Mouse (Mus musculus): ENCODE measurements around the gene Uqcrc2. TPM values are rescaled to one million over a fixed set of nuclear protein-coding genes. Genes with fewer than 3 reads are reported as not detected.

Uqcrc2 gene
- total RNA-seq (2021): 100 to 1,000 TPM; 238 to 251 TPM
- long read RNA-seq, experiment 1, transcript Uqcrc2-201 (14 exons, 1,896 nt): major isoform, 283 of 302 reads
- long read RNA-seq, experiment 1, partial matches to known transcripts: 2 of 302 reads
- long read RNA-seq, experiment 1, other reads (novel, unspliced or antisense): 17 of 302 reads
- long read RNA-seq, experiment 2, transcript Uqcrc2-201 (14 exons, 1,896 nt): major isoform, 177 of 194 reads
- long read RNA-seq, experiment 2, partial matches to known transcripts: 6 of 194 reads
- long read RNA-seq, experiment 2, other reads (novel, unspliced or antisense): 11 of 194 reads

DNA sequence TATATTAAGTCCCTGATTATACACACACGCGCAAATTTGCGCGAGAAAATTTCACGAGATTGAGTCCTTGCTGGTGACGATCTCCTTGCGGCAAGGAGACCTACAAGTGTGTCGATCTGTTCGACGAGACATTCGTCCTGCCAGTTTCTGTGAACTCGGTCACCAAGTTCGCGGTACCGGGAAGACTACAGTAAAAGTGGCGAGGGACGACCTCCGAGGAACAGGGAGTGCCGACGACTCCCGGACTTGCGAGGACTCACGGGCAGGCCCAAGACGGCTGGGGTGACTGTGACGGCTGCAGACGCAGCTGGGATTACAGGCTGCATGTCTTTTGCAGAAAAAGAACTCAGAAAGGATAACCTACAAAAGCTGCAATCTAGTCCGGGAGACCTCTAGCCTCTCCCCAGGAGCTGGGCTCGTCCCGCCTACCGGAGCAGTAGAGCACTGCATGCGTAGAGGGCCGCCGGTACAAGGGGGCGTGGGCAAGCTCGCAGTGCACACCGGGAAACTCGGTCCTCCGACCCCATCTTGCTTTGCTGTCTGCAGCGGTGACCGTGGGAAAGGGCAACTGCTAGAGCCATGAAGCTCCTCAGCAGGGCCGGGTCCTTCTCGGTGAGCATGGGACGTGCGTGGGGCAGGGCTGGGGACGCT is at the start of gene Uqcrc2:
TSS of gene Uqcrc2 (plus strand) at position 466 of the 651 bp plus-strand sequence.
- intact Hi-C loops (cut with DNase I): no loop called here

GRCm38 (mm10) chr7:120597203-120597743 is 37.7 kb upstream of the Uqcrc2 start:
- intact Hi-C loops (cut with DNase I): no loop called here

More for the DNA sequence above, at the start of gene Uqcrc2:
- peak; percentile 80 to 87 for DNase-seq (ENCODE audit: low spot score in 2 of 2)

GRCm38 (mm10) chr7:120597744-120598243 is 37.2 kb upstream of the Uqcrc2 start:
- DNase-seq (ENCODE audit: low spot score in 2 of 2): peak in 1 of 2 experiments; percentile 13
- intact Hi-C loops (cut with DNase I): no loop called here

More at GRCm38 (mm10) chr7:120597203-120597743, 37.7 kb upstream of the Uqcrc2 start:
- DNase-seq (ENCODE audit: low spot score in 2 of 2): no peak

DNA sequence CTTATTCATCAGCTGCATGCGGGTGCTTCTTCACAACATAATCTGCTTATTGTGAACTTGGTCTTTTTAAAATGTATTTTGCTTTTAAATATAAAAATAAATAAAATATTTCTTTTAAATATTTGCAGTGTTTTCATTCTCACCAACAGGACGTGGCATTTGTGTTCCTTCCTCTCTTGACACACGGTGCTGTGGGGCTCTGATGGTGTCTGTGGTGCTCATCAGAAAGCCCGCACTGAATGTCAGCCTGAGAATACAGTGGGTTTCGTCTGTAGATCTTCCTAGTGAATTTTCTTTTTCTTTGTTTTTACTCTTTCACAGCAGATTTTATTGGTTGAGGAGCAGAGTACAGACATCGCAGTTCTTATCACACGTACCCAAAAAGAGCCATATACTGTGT is 36.6 kb upstream of the Uqcrc2 start:
- DNase-seq (ENCODE audit: low spot score in 2 of 2): no peak
- intact Hi-C loops (cut with DNase I): no loop called here

DNA sequence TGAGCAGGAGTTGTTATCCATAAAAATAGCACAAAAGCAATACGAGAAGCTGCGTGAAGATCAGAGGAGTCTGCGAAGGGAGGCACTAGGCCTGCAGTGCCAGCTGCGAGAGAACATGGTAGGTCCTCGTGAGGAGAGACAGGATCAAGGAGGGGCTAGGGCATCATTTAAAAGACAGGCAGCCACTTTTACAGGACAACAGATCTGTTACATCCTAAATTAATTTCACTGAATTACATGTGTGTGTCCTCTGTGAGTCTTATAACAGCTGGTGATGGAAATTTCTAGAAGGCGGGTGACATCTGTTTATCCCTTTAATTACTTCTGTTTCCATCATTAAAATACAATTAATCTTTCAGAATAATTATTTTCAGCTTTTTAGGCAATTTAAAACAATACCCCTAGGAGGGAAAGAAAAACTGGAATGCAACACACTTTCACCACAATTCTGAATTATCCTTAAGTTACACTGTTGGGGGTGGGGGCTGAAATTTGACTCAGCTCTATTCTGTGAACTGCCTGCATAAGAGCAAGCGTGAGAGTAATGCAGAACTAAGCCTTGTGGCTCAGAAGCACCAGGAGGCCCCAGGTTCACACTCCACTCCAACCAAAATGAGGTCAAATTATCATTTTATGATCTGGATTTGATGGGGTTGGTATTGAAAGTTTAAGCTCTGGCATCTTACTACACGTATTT is 14.8 kb upstream of the Uqcrc2 start:
- no peak for DNase-seq (ENCODE audit: low spot score in 2 of 2)
- intact Hi-C loops (cut with DNase I): no loop called here

DNA sequence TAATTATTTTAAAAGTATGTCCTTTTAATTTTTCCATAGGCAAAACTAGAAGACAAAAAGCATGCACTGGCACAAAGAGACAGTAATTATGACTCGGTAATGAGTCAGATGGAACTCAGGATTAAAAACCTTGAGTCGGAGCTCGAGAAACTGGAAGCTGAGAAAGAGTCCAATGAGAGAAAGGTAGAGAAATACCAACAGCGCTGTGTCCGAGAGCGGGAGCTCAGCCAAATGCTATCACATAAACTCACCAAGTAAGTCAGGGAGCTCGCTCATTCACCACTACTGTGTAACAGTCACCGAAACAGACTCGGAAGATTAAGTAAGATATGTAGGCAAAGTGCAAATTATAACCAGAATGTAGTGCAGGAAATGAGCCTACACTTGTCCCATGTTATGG is 14.1 kb upstream of the Uqcrc2 start:
- intact Hi-C loops (cut with DNase I): no loop called here
- DNase-seq (ENCODE audit: low spot score in 2 of 2): no peak

GRCm38 (mm10) chr7:120632518-120632917 is 2.5 kb upstream of the Uqcrc2 start:
- DNase-seq (ENCODE audit: low spot score in 2 of 2): peak; percentile 40 to 67
- intact Hi-C loops (cut with DNase I): no loop called here

DNA sequence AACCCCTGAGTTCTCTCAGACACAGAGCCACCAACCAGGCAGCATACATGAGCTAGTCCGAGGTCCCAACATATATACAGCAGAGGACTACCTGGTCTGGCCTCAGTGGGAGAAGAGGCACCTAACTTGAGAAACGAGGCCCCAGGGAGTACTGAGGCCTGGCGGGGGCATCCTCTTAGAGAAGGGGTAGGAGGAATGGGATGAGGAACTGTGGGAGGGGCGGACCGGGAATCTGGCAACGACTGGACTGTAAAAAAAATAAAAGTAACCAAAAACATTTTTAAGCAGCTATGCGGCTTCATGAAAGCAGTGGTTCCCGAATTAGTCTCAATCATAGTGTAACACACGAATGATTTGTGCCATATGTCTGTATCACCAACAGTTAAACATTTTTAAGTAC is 675 bp upstream of the Uqcrc2 start:
- intact Hi-C loops (cut with DNase I): no loop called here
- no peak for DNase-seq (ENCODE audit: low spot score in 2 of 2)

- intact Hi-C loops (cut with DNase I): no loop called here
Observed at GRCm38 (mm10) chr7:120635362-120635781, 396 bp downstream of the Uqcrc2 start.

DNA sequence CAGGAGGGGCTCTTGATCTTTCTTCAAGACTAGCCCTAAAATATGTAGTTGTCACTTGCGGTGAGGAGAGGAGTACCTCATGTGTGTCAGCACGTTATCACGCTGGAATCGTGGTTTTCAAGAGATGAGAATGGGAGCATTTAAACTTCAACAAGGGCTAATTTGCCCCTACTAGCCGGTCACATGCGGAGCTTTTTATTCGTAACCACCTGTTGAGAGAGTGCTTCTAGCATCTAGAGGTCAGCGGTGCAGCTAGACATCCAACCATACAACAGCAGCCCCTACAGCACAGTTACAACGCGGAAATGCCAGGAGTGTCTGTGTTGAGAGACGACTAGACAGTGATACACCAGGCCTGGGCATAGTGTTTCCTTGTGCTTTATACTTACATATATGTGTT is 845 bp downstream of the Uqcrc2 start:
- intact Hi-C loops (cut with DNase I): no loop called here
- no peak for DNase-seq (ENCODE audit: low spot score in 2 of 2)

More at GRCm38 (mm10) chr7:120635362-120635781, 396 bp downstream of the Uqcrc2 start:
- DNase-seq (ENCODE audit: low spot score in 2 of 2): no peak

DNA sequence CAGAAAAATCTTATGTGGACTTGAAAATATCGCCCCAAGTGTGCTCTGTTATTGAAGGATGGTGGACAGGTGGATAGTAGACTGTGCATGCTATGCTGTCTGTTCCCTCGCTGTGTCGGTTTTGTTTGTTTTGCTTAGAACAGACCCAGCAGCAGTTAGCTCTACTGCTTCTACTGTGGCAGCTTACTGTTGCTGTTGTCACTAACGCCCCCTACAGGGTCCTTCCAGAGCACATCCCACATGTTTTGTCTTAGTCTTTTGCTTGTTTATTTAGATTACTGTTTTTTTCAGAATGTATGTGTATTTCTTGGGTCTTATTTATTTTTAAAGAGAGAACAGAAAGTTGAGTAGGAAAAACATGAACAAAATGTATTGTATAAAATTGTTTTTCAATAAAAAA is 8.2 kb downstream of the Uqcrc2 start:
- no peak for DNase-seq (ENCODE audit: low spot score in 2 of 2)
- intact Hi-C loops (cut with DNase I): no loop called here

DNA sequence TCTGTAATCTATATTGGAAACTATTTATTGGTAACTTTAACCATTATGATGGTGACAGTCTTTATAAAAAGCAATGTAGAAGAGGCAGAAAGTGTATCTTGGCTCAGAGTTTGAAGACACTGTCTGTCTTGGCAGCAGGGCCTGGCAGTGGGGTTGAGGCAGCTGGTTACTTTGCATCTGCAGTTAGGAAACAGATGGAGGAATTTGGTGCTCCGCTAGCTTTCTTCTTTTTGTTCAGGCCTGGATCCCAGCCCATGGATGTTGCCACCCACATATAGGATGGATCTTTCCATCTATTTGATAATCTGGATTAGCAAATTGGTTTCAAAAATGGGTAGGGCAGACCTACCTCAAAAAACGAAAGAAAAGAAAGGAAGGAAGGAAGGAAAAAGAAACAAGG is 12.9 kb downstream of the Uqcrc2 start:
- intact Hi-C loops (cut with DNase I): no loop called here
- DNase-seq (ENCODE audit: low spot score in 2 of 2): peak; percentile 33 to 47

- no peak for DNase-seq (ENCODE audit: low spot score in 2 of 2)
- intact Hi-C loops (cut with DNase I): no loop called here
Observed at GRCm38 (mm10) chr7:120662079-120662478, 27.1 kb downstream of the Uqcrc2 start.

GRCm38 (mm10) chr7:120670153-120670875 is 35.3 kb downstream of the Uqcrc2 start, which contains the start of gene Pdzd9:
TSS of gene Pdzd9 (minus strand) at chr7:120670343.
- intact Hi-C loops (cut with DNase I): loop anchor here (1.0 to 10.0 kb wide), 3 partner anchors 84 to 244 kb away; partner anchors contain the start of gene Polr3e
- DNase-seq (ENCODE audit: low spot score in 2 of 2): peak; percentile 46 to 82

DNA sequence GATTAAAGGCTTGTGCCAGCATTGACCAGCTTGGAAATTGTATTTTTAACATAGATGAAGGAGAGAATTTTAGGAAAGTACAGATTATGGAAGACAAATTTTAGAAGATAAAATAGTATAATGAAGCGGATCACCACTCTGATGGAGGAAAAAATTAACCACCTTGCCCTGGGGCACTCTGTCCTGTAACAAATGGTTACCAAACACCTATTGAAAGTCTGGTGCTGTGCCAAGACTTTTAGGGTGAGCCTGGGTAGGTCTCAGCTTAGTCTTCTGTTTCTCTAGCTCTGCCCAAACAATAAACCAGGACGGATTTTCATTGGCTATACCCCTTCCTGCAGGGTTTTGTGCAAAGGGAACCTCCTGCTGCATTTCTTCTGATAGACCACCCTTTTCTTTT is 36.3 kb downstream of the Uqcrc2 start:
- intact Hi-C loops (cut with DNase I): loop anchor here (2.0 to 10.0 kb wide), 2 partner anchors 84 to 244 kb away; partner anchors contain the start of gene Polr3e
- no peak for DNase-seq (ENCODE audit: low spot score in 2 of 2)

GRCm38 (mm10) chr7:120677001-120677643 is 42.1 kb downstream of the Uqcrc2 start, which contains the start of gene Mosmo:
TSS of gene Mosmo (plus strand) at chr7:120677618.
- peak; percentile 68 to 70 for DNase-seq (ENCODE audit: low spot score in 2 of 2)
- intact Hi-C loops (cut with DNase I): loop anchor here (5.0 to 10.0 kb wide), 3 partner anchors 35 to 238 kb away; partner anchors contain the start of gene Polr3e

DNA sequence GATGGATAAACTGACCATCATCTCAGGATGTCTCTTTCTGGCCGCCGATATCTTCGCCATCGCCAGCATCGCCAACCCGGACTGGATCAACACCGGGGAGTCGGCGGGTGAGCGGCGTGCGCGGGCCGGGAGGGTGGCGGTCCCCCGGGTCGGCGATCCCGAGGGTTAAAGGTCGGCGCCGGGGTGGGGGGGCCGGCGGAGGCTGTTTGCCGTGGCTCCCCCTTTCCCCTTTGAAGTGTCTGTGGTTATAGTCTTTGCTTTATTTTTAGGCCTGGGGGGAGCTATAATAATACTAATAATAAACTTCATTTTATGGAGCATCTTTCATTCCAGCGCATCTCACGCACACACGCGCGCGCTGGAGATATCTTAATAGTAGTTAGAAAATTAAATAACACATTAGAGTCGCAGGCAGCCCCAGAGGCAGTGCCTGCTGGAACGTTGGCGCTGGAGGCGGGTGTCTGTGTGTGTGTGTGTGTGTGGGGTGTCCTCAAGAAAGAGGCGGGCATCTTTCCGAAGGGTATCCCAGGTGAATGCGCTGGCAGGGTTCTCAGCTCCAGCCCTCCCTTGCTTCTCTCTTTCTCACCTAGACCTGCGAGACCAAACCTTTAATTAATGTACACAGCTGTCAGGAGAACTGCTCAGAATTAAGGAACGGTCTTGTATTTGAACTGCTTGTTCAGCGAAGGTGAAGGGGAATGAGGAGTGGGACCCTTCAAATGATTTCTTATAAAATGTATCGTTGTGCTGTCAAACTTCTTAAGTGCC is 43.0 kb downstream of the Uqcrc2 start:
- intact Hi-C loops (cut with DNase I): loop anchor here (5.0 to 10.0 kb wide), 3 partner anchors 34 to 237 kb away; partner anchors contain the start of gene Polr3e
- DNase-seq (ENCODE audit: low spot score in 2 of 2): peak; percentile 50 to 60
